Mouse (Mus musculus): ENCODE measurements at regions not wholly inside any gene's neighbourhood (a gene's known extent, or its start where the extent isn't known, plus 50 kb on each side); places are given as distances from the start of the nearest gene placed in this dataset.

Small RNAs in the stretch of these regions (microRNA-seq; reads per million reads assigned to microRNA genes)
- 0 reads per million in 2 experiments for gene Gm23694
- 0 reads per million in 2 experiments for gene Gm24096

Data from heart, postnatal 10 days (tissue).